Comparison of ENCODE assay signal across 9 mouse cellular contexts in genomic region chr1:152130029-152130727, GRCm38 (mm10). TPM values are rescaled to one million over a fixed set of nuclear protein-coding genes. Genes with fewer than 3 reads are reported as not detected.
DNase-seq lines count a peak whose midpoint lies in the region; ATAC-seq lines count a peak whose summit lies in the region.
"Had no signal": no experiment of that assay in that cellular context is flagged by ENCODE, and none has a peak within 500 bp of the region (broad histone marks: within the 10 kb centered on the region; RNA-seq: fewer than 3 reads in every experiment).

No protein-coding gene starts in this region.

- DNase-seq in heart, adult 11 months = peak; percentile 97
- no peak for DNase-seq in heart, embryonic 10.5 days (ENCODE audit: low spot score)
- peak; percentile 34 for DNase-seq in Muller cell, postnatal 12 days (ENCODE audit: inconsistent ontology term)
- peak; percentile 37 to 44 for DNase-seq in cerebellum, postnatal 36 days
- DNase-seq in left cerebral cortex, postnatal 10 days (ENCODE audit: extremely low spot score in 1 of 2, low spot score in 2 of 2) = peak; percentile 10 to 62
- DNase-seq in thymus, postnatal 4 days = no peak
- DNase-seq in liver, embryonic 11.5 days (ENCODE audit: low spot score) = no peak

- WGBS in heart, embryonic 10.5 days = 70% methylated on average over 15 of the region's 15 CpGs
- WGBS in heart, embryonic 16.5 days = 43% methylated on average over 14 of the region's 15 CpGs
- 87% methylated on average over 14 of the region's 15 CpGs for WGBS in liver, embryonic 11.5 days

- H3K4me2 ChIP-seq in heart, embryonic 16.5 days (ENCODE audit: low read depth, low read length) = peak overlapping the region; percentile 58
- H3K4me2 ChIP-seq in liver, embryonic 11.5 days = no peak overlapping the region
- H3K4me2 ChIP-seq: limb, embryonic 15.5 days had no signal

- H3K9ac ChIP-seq in heart, embryonic 16.5 days (ENCODE audit: low read length) = no peak overlapping the region; the same call in 1 of the 2 replicates
- H3K9ac ChIP-seq in liver, embryonic 11.5 days (ENCODE audit: low read depth, low read length) = no peak overlapping the region
- H3K9ac ChIP-seq: limb, embryonic 15.5 days had no signal

- no peaks in the 10 kb centered on the region for H3K36me3 ChIP-seq in heart, embryonic 10.5 days
- H3K36me3 ChIP-seq in heart, embryonic 16.5 days (ENCODE audit: control insufficient read depth, insufficient read depth) = no peaks in the 10 kb centered on the region
- no peaks in the 10 kb centered on the region for H3K36me3 ChIP-seq in liver, embryonic 11.5 days (ENCODE audit: control insufficient read depth, insufficient read depth, low read length)
- H3K36me3 ChIP-seq: limb, embryonic 15.5 days had no signal

- H3K4me3 ChIP-seq in heart, embryonic 10.5 days = no peak overlapping the region
- peak overlapping the region; percentile 32 for H3K4me3 ChIP-seq in heart, embryonic 16.5 days (ENCODE audit: low read length)
- no peak overlapping the region for H3K4me3 ChIP-seq in liver, embryonic 11.5 days (ENCODE audit: low read depth, low read length)
- H3K4me3 ChIP-seq: limb, embryonic 15.5 days had no signal

- no peaks in the 10 kb centered on the region for H3K9me3 ChIP-seq in heart, embryonic 10.5 days
- no peaks in the 10 kb centered on the region for H3K9me3 ChIP-seq in heart, embryonic 16.5 days (replicated peaks; ENCODE audit: control insufficient read depth, low read length)
- H3K9me3 ChIP-seq in liver, embryonic 11.5 days (ENCODE audit: control insufficient read depth, low read length) = no peaks in the 10 kb centered on the region
- H3K9me3 ChIP-seq: limb, embryonic 15.5 days had no signal

- no peak overlapping the region for H3K27ac ChIP-seq in heart, embryonic 10.5 days
- H3K27ac ChIP-seq in heart, embryonic 16.5 days (ENCODE audit: low read length) = peak overlapping the region; percentile 35
- no peak overlapping the region for H3K27ac ChIP-seq in liver, embryonic 11.5 days (ENCODE audit: low read depth, low read length)
- H3K27ac ChIP-seq: limb, embryonic 15.5 days had no signal

- intact Hi-C loops in left cerebral cortex, postnatal 10 days (cut with DNase I) = no loop called here

- ATAC-seq in heart, embryonic 16.5 days (replicated peaks; ENCODE audit: extremely low read depth, insufficient read depth, low FRiP score) = peak; percentile 73; the same call in 1 of the 2 replicates
- ATAC-seq in liver, embryonic 11.5 days (replicated peaks; ENCODE audit: low FRiP score) = no peak

- no peaks in the 10 kb centered on the region for H3K27me3 ChIP-seq in heart, embryonic 10.5 days (ENCODE audit: insufficient read depth, poor library complexity, severe bottlenecking)
- no peaks in the 10 kb centered on the region for H3K27me3 ChIP-seq in heart, embryonic 16.5 days (ENCODE audit: control insufficient read depth, insufficient read depth, low read length)
- no peaks in the 10 kb centered on the region for H3K27me3 ChIP-seq in liver, embryonic 11.5 days (replicated peaks; ENCODE audit: control insufficient read depth, insufficient read depth, low read length)
- H3K27me3 ChIP-seq: limb, embryonic 15.5 days had no signal

- peaks cover 6% of the 10 kb centered on the region; the same call in 1 of the 2 replicates for H3K4me1 ChIP-seq in heart, embryonic 10.5 days
- peaks cover 9% of the 10 kb centered on the region for H3K4me1 ChIP-seq in heart, embryonic 16.5 days (ENCODE audit: control insufficient read depth, insufficient read depth, low read length)
- no peaks in the 10 kb centered on the region for H3K4me1 ChIP-seq in liver, embryonic 11.5 days (replicated peaks; ENCODE audit: control insufficient read depth, insufficient read depth, low read length)
- H3K4me1 ChIP-seq: limb, embryonic 15.5 days had no signal

RNA-seq across cellular contexts. Expression of gene 1700025G04Rik, which starts 40.3 kb away (rescaled TPM):
- polyA plus RNA-seq in heart, embryonic 10.5 days (2016; fragmentation: Nextera tagmentation; extraction: Ambion mirVana) = 22.3 and 30.0 TPM in 2 replicates
- 25.8 and 28.0 TPM in 2 replicates for polyA plus RNA-seq in heart, embryonic 16.5 days (2015; fragmentation: Nextera tagmentation; extraction: Ambion mirVana)
- total RNA-seq in left cerebral cortex, postnatal 10 days (2021) = 10 to 100 TPM; 70.1 to 72.8 TPM
- polyA plus RNA-seq in liver, embryonic 11.5 days (2014; fragmentation: Nextera tagmentation; extraction: Ambion mirVana) = 8.7 and 8.9 TPM in 2 replicates

Comparison
In these comparisons a context has a peak if more than half of its experiments do, and no peak if none do; other contexts are left out.
1. DNase-seq: peak in heart, adult 11 months (single experiment), Muller cell, postnatal 12 days (single experiment), cerebellum, postnatal 36 days (2 of 2) and left cerebral cortex, postnatal 10 days (2 of 2); none in heart, embryonic 10.5 days (single experiment), thymus, postnatal 4 days (single experiment) and liver, embryonic 11.5 days (single experiment).